Mouse (Mus musculus) neural tube, embryonic 12.5 days (tissue): ENCODE measurements at regions not wholly inside any gene's neighbourhood (a gene's known extent, or its start where the extent isn't known, plus 50 kb on each side); places are given as distances from the start of the nearest gene placed in this dataset.

Source experiments
- ATAC-seq: fragments of 200-750 bp; cut with Nextera tagmentation; 2 replicates; pipeline ENCODE4 v1.8.0; 2017; ENCODE audit warnings: low read depth, mild to moderate bottlenecking, moderate TSS enrichment, moderate library complexity; ENCODE audit not compliant: low FRiP score
- H3K27ac ChIP-seq: fragments of 300-500 bp; sonication (generic); 2 replicates; pipeline ENCODE4 v1.5.1; 2016
- H3K27me3 ChIP-seq: fragments of 300-500 bp; sonication (generic); replicated peaks from 2 replicates; pipeline ENCODE4 v1.6.1; 2016; ENCODE audit warnings: mild to moderate bottlenecking
- H3K36me3 ChIP-seq: fragments of 300-500 bp; sonication (generic); 2 replicates; pipeline ENCODE4 v1.6.1; 2016; ENCODE audit warnings: mild to moderate bottlenecking
- H3K4me1 ChIP-seq: fragments of 300-500 bp; sonication (generic); 2 replicates; pipeline ENCODE4 v1.6.1; 2016
- H3K4me2 ChIP-seq: fragments of 300-500 bp; sonication (generic); replicated peaks from 2 replicates; pipeline ENCODE4 v1.6.1; 2016; ENCODE audit warnings: mild to moderate bottlenecking
- H3K4me3 ChIP-seq: fragments of 300-500 bp; sonication (generic); 2 replicates; pipeline ENCODE4 v1.5.1; 2016
- H3K9ac ChIP-seq: fragments of 300-500 bp; sonication (generic); 2 replicates; pipeline ENCODE4 v1.6.1; 2016; ENCODE audit warnings: mild to moderate bottlenecking
- H3K9me3 ChIP-seq: fragments of 300-500 bp; sonication (generic); 2 replicates; pipeline ENCODE4 v1.6.1; 2016; ENCODE audit warnings: mild to moderate bottlenecking
- WGBS: fragments of 180-500 bp; shearing (Covaris S2); methylation state at CpG from one replicate; pipeline ENCODE4 v1.1.7; 2016; 5-methylcytosine and 5-hydroxymethylcytosine counted together

DNA sequence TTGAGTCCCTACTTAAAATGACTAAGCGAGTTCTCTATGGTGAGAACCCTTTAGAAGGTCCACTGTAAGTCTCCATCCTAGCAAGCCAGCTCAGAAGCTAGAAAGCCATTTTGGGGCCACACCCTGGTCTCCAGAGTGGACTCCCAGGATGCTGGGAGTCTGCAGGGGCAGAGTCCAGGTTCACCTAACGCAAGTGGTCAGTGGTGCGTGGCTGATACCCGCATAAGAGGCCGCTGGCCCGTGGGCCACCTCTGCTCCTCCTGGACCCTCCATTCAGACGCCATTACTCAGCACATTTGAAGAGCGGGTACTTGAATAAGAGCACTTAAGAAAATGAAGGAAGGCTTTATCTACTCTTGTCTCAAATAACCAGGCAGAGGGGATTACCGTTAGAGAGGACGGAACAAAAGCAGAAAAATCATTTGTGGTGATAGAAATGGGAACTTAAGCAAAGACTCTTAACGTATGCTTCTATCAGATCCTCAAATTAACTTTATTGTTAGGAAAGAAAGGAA is 504.4 kb downstream of the Irx1 start:
- 31% methylated on average over 11 of the region's 11 CpGs for WGBS
- H3K27me3 ChIP-seq = peaks cover 20% of the 10 kb centered on the region; the same call in 1 of the 2 replicates
- H3K4me1 ChIP-seq = 0 out of 2 replicates have a peak, but pooled peaks cover 3% of the 10 kb centered on the region
- no peaks in the 10 kb centered on the region for H3K36me3 ChIP-seq
- H3K4me3 ChIP-seq = no peak overlapping the region
- H3K9me3 ChIP-seq = no peaks in the 10 kb centered on the region
- peak; percentile 59; the same call in 1 of the 2 replicates for ATAC-seq
- no peak overlapping the region for H3K27ac ChIP-seq
- peak overlapping the region; percentile 45 for H3K4me2 ChIP-seq
- H3K9ac ChIP-seq = no peak overlapping the region

- H3K4me1 ChIP-seq = 0 out of 2 replicates have a peak, but pooled peaks cover 3% of the 10 kb centered on the region
- WGBS = 4% methylated on average over 25 of the region's 25 CpGs
- no peaks in the 10 kb centered on the region for H3K9me3 ChIP-seq
- H3K9ac ChIP-seq = no peak overlapping the region
- no peaks in the 10 kb centered on the region for H3K36me3 ChIP-seq
- ATAC-seq = peak; percentile 86
- peaks cover 23% of the 10 kb centered on the region; the same call in 1 of the 2 replicates for H3K27me3 ChIP-seq
- no peak overlapping the region for H3K4me3 ChIP-seq
- peak overlapping the region; percentile 45 for H3K4me2 ChIP-seq
- H3K27ac ChIP-seq = no peak overlapping the region
These were observed 505.2 kb downstream of the Irx1 start for GRCm38 (mm10) chr13:71458061-71458935.

DNA sequence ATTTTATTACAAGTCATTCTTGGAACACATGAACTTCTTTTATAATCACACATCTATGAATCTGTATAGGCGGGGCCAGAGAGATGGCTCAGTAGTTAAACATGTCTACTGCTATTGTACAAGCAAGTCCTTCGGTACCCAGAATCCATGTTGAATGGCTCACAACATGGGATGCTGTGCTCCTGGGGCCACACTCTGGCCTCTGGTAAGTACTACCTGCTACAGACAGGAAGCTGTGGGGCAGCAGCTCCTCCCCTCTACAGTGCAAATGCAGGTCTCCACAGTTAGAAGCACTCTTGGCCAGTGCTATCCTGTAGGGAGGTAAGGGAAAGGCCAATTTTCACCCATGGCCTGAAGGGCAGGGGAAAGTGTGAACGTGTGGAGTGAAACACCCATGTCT is 506.0 kb downstream of the Irx1 start:
- WGBS = 75% methylated on average over 3 of the region's 3 CpGs
- no peak overlapping the region for H3K27ac ChIP-seq
- H3K27me3 ChIP-seq = peaks cover 23% of the 10 kb centered on the region; the same call in 1 of the 2 replicates
- no peak overlapping the region for H3K4me3 ChIP-seq
- no peaks in the 10 kb centered on the region for H3K36me3 ChIP-seq
- H3K4me2 ChIP-seq = no peak overlapping the region
- H3K4me1 ChIP-seq = 0 out of 2 replicates have a peak, but pooled peaks cover 3% of the 10 kb centered on the region
- no peak for ATAC-seq
- H3K9me3 ChIP-seq = no peaks in the 10 kb centered on the region
- no peak overlapping the region for H3K9ac ChIP-seq

GRCm38 (mm10) chr13:71452258-71452657 is 511.3 kb downstream of the Irx1 start:
- H3K27ac ChIP-seq = no peak overlapping the region
- ATAC-seq = no peak
- H3K9ac ChIP-seq = no peak overlapping the region
- H3K4me2 ChIP-seq = no peak overlapping the region
- H3K9me3 ChIP-seq = no peaks in the 10 kb centered on the region
- peaks cover 14% of the 10 kb centered on the region; the same call in 1 of the 2 replicates for H3K27me3 ChIP-seq
- 96% methylated on average over 5 of the region's 5 CpGs for WGBS
- no peaks in the 10 kb centered on the region for H3K4me1 ChIP-seq
- no peak overlapping the region for H3K4me3 ChIP-seq
- no peaks in the 10 kb centered on the region for H3K36me3 ChIP-seq

GRCm38 (mm10) chr13:71437601-71438099 is 525.9 kb downstream of the Irx1 start:
- no peak overlapping the region for H3K27ac ChIP-seq
- no peak overlapping the region for H3K4me2 ChIP-seq
- WGBS = 69% methylated on average over 2 of the region's 2 CpGs
- no peak overlapping the region for H3K4me3 ChIP-seq
- H3K9me3 ChIP-seq = no peaks in the 10 kb centered on the region
- no peaks in the 10 kb centered on the region for H3K27me3 ChIP-seq
- no peak overlapping the region for H3K9ac ChIP-seq
- no peak for ATAC-seq
- peaks cover 10% of the 10 kb centered on the region; the same call in 1 of the 2 replicates for H3K4me1 ChIP-seq
- no peaks in the 10 kb centered on the region for H3K36me3 ChIP-seq

DNA sequence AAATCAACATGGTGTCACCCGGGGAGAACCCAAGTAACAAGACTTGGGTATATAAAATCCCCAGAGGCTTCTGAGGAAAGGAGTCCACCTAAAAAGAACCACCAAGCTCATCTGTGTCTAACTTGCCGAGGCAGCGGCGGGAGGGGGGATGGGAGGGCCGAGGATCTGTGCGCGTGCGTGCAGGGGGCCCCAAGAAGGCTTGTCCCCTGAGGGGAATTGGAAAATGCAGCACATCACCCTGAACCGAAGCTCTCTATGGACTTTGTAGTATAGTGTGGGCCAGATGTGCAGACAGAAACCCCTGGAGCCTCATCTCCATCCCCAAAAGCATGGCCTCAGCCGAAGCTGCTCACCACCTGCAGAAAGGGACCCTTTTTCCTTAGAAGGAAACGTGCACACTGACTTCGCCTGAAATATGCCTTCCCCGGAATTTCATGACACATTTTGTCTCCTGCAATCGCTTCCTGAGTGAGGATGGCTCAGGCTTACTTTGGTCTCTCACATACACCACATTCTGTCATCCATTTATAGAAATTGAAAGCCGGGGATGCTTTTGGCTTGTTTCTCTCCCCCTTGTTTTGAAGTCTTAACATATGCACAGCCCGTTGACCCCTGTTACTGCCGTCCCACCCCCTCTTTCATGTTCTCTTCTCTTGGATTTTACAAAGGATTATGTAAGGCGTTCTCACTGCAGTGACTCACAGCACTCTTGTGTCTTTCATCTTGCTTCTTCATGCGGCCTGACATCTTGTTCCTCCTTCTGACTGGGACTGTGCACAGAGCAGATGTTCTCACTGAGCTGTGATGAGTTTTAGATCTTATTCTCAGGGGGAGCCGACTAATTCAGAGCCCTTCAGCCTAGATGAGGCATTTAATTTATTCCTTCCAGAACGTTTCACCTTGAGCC is 559.6 kb downstream of the Irx1 start:
- H3K4me3 ChIP-seq = no peak overlapping the region
- H3K4me1 ChIP-seq = no peaks in the 10 kb centered on the region
- no peak for ATAC-seq
- no peak overlapping the region for H3K9ac ChIP-seq
- H3K27me3 ChIP-seq = no peaks in the 10 kb centered on the region
- no peak overlapping the region for H3K27ac ChIP-seq
- no peaks in the 10 kb centered on the region for H3K9me3 ChIP-seq
- WGBS = 56% methylated on average over 21 of the region's 21 CpGs
- no peaks in the 10 kb centered on the region for H3K36me3 ChIP-seq
- no peak overlapping the region for H3K4me2 ChIP-seq

DNA sequence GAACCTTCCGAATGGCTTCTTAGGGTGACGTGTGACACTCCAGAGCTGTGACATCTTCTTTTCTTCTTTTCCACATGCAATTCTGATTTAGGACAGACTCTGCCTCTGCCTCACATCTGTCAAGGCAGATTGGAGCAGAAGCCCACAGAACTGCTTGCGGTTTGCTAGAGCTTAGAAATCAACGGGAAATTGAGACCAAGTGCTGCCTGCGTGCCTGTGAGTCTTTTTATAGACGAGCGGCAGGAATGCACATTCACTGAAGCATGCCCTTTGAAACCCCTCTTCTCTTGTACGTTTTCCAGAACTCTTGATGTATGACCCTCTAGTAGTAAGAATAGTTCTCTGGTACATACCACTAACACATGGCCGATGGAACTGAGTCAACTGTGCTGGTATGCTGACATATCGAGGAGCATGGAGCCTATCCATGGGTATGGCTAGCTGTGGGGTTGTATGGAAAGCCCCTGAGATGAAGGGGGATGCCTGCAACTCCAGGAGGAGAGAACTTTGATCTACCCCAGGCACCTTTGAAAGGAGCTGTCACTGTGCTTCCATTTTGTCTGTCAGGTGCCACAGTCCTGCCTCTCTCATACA is 552.2 kb upstream of the Adamts16 start:
- Histone ChIP-seq H3K9ac (no peak overlapping the region), H3K27me3 (no peaks in the 10 kb centered on the region), H3K36me3 (no peaks in the 10 kb centered on the region), H3K4me1 (no peaks in the 10 kb centered on the region), H3K9me3 (no peaks in the 10 kb centered on the region), H3K27ac (no peak overlapping the region), H3K4me3 (no peak overlapping the region), H3K4me2 (no peak overlapping the region)
- ATAC-seq = no peak
- WGBS = 79% methylated on average over 10 of the region's 10 CpGs

DNA sequence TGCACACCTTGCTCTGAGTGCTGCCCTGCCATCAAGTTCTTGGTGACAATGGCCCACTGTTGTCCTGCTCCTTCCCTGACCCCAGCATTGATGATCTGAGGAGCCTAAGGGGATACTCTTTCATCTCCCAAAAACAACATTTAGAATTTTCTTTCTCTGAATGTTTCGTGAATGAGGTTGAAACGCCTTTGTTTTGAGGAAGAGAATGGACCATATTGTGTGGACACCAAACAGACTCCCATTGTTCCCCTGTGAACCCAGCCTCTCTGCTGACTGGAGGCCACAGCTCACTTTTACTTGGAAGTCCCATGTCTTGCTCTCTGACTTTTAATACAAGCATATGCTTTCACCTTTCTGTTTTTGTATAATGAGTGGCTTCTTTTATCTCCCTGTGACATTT is 537.0 kb upstream of the Adamts16 start:
- WGBS = 65% methylated on average over 2 of the region's 2 CpGs
- Histone ChIP-seq H3K4me3 (no peak overlapping the region), H3K9ac (no peak overlapping the region), H3K4me1 (no peaks in the 10 kb centered on the region), H3K27ac (no peak overlapping the region), H3K9me3 (no peaks in the 10 kb centered on the region), H3K36me3 (no peaks in the 10 kb centered on the region), H3K27me3 (no peaks in the 10 kb centered on the region), H3K4me2 (no peak overlapping the region)
- no peak for ATAC-seq

GRCm38 (mm10) chr13:71375909-71376606 is 534.4 kb upstream of the Adamts16 start:
- Histone ChIP-seq H3K9ac (no peak overlapping the region), H3K4me2 (no peak overlapping the region), H3K27me3 (no peaks in the 10 kb centered on the region), H3K4me3 (no peak overlapping the region), H3K36me3 (no peaks in the 10 kb centered on the region), H3K27ac (no peak overlapping the region), H3K9me3 (no peaks in the 10 kb centered on the region), H3K4me1 (no peaks in the 10 kb centered on the region)
- no peak for ATAC-seq
- WGBS = 77% methylated on average over 9 of the region's 9 CpGs

- Histone ChIP-seq H3K4me1 (no peaks in the 10 kb centered on the region), H3K4me2 (no peak overlapping the region), H3K27me3 (no peaks in the 10 kb centered on the region), H3K9ac (no peak overlapping the region), H3K4me3 (no peak overlapping the region), H3K9me3 (no peaks in the 10 kb centered on the region), H3K27ac (no peak overlapping the region), H3K36me3 (no peaks in the 10 kb centered on the region)
- WGBS = 64% methylated on average over 10 of the region's 10 CpGs
- ATAC-seq = no peak
These were observed 531.4 kb upstream of the Adamts16 start for GRCm38 (mm10) chr13:71372701-71373685.
